Mouse (Mus musculus) cerebellum, postnatal 25 days (tissue): ENCODE data around the gene Fga.

ENCODE experiments used
- DNase-seq, 2 experiments: peaks; one replicate each; pipeline ENCODE4 v3.0.0; 2021; ENCODE audit warnings: mixed read lengths in 2 of 2

Fga gene

DNA sequence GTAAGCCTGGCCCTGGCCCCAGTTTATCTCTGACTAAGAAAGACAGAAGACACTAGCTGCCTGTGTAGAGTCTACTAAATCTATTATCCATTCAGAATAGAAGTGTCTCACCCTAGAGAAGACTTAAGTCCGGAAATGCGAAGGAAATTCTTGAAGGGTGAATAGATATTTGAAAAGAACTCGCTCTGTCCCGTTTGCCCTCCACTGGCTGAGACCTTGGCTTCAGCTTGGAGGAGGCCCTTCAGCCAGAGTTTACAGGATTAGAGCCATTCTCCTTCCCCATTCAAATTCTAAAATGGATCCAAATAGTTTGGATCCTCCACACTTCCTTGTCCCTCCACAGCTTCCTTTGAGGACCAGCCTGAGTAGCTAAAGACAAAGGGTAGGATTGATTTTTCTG, 4.5 kb downstream of the Fga start:
- no peak for DNase-seq

DNA sequence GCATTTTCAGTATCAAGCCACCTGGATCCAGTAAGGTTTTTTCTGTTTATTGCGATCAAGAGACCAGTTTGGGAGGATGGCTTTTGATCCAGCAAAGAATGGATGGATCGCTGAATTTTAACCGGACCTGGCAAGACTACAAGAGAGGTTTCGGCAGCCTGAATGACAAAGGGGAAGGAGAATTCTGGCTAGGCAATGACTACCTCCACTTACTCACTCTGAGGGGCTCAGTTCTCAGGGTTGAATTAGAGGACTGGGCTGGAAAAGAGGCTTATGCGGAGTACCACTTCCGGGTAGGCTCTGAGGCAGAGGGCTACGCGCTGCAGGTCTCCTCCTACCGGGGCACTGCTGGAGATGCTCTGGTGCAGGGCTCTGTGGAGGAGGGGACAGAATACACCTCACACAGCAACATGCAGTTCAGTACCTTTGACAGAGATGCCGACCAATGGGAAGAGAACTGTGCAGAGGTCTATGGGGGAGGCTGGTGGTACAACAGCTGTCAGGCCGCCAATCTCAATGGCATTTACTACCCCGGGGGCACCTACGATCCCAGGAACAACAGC, 7.0 kb downstream of the Fga start:
- DNase-seq, result no peak

DNA sequence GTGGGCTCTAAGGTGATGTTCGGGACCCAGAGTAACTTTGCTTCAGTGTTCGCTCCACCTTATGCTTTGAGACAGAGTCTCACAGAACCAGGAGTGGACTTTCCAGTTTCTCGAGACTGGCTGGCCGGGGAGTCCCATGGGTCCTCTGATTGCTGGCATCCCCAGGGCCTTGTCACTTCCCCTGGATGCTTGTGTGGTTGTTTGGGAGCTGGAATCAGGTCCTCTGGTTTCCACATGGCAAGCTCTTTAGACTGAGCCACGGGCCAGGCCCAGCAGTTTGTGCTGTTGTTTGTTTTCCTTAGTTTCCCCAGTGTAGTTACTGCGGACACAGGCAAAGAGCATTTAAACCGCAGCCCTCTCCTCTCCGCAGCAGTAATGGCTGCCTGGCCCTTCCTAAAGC, 7.9 kb downstream of the Fga start:
- no peak for DNase-seq

DNA sequence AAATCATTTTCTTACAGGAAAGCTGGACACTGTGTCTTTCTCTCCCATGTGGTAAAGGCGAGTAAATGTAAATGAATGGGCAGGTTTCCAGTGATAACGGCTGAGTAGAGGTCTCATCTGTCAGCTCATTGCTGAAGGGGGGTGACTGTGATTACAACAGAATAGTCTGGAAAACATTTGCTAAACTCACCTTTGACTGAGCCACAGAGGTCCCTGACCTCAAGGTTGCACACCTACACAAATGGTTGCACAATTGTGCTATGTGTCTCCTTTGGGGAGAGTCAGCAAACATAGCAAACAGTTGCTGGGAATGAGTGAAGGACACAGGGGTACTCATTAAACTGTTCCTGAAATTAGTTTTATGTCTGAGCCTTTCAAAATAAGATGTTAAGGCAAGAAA, 13.0 kb downstream of the Fga start:
- DNase-seq, result no peak

DNA sequence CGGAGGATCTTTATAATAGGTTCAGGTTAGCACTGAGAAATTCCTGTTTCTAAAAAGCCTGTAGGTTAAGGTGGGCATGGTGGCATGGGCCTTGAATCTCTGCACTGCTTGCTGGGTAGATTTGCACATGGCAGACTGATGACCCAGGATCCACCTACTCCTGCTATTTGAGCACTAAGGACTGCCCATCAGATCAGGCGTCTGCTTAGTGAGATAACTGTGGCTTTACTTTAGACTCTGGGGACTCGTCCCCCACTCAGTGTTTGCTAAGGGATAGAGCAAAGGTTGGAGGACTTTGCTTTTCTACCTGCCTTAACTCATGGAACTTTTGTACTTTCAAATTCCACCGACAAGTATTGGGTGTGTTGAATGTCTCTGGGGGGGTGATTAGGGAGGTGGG, 13.8 kb downstream of the Fga start:
- DNase-seq, result no peak

DNA sequence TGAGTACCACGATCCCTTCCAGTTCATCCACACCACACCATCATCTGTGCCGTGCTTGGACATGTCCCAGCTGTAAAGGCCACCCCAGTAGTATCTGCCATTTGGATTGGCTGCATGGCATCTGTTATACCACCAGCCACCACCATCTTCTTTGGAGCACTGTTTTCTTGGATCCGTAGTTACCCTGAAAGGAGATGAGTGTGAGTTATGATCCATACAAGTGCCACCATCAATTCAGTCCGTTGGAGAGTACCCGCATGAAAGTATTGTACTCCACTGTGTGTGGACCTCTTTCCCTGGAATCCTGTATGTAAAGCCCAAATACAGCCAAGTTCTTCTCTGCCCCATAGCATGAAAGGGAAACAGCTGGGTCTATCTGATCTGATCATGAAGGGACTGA, 16.6 kb downstream of the Fga start:
- DNase-seq, result no peak

DNA sequence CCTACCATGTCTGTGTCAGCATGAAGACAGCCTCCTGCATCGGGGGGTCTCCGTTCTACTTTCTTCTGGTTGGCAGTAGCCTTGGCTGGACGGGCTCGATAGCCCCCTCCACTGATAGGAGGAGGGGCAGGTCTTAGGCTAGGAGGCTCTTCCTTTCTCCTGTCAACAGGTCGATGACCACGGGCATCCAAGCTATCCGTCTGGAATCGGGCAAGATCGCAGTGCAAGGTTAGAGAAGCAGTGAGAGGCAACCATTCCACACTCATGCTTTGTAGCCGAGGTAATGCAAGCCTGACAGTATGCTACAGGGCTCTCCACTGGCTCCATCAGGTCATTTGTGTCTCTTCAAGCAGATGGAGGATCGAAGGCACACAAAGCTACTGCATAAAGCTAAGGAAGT, 20.8 kb downstream of the Fga start:
- DNase-seq, result no peak

DNA sequence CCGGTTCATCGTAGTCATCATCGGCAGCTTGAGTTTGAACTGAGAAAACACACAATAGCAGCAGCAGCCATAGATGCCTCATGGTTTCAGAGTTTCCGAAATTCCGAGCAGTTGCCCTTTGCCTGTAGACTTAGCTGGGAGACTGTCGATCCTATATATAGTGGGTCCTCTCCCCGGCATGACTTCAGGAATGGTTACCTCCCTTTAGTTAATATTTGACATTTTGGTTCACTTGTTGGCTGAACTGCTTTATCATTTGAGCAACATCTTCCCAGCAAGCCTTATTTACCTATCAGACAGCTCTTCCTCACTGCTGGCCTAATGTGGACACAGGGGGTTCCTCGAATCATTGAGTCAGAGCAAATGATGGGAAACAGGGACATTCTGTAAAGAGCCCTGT, 23.8 kb downstream of the Fga start, which contains the start of gene Fgb:
TSS of gene Fgb (minus strand) at position 184 of the 400 bp plus-strand sequence.
- no peak for DNase-seq

DNA sequence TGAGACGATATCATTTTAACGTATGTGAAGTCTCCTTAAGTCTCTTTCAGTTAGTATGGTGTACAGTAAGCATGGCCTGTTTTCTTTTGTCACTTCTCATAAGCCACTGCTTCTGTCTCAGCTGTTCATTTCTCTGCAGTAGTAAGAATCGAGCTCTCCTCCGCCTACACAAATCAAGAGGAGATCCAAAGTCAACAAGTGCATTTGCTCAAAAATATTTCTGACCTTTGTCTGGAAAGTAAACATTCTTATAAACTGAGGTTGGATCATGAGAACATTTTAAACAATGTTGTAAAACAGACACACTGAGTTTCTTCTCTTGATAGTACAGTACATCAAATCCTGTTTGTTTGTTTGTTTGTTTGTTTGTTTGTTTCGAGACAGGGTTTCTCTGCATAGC, 24.8 kb downstream of the Fga start:
- no peak for DNase-seq

DNA sequence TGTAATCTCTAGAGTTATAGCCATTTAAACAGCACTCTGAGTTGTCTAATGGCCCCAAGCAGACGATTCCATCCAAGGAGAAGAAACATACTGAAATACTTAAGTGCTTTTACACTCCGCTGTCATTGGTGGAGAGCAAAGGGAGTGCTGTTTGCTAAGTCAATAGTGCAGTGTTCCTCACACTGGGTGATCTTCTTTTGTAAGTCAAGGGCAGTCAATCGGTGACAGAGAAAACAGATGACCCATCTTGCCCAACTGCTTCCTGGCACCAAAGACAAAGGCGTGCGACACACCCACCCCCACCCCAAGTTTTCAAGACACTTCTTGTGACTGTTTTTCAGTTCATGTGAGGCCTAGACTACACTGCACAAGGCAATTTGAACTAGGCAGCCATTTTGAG, 26.2 kb downstream of the Fga start:
- DNase-seq, result no peak

DNA sequence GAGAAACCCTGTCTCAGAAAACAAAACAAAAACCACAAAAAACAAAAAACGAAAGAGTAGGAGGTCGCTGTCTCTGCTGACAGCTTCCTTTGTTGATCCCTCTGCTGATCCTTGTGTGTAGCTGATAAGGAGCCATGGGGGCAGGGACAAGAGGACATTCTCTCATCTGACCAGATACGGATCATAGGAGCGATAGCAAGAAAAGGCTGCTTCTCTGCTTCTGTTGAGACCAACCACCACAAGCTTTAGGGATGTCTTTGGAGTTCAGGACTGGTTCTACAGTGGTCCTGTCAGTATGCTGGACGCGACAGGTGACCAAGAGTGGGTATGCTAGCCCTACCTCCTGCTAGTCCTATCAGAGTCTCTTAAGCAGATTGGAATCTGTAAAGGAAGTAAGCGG, 27.2 kb downstream of the Fga start:
- peak in 1 of 2 experiments; percentile 10 for DNase-seq

DNA sequence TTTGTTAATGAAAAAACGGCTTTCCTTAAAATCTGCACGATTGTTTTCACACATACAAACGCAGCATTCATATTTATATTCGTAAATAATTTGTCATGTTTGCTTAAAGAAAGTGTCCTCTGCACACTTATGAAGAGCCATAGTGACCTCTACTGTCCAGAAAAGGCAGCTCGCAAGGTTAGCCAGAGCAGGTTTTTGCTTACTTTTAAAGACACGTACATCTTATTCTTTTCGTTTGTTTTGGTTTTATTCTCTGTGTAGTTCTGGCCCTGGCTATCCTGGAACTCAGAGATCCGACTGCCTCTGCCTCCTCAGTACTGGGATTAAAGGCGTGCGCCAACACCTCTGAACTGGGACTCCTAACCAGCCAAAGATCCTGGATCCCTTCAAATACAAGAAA, 27.9 kb downstream of the Fga start:
- peak; percentile 30 to 56 for DNase-seq

DNA sequence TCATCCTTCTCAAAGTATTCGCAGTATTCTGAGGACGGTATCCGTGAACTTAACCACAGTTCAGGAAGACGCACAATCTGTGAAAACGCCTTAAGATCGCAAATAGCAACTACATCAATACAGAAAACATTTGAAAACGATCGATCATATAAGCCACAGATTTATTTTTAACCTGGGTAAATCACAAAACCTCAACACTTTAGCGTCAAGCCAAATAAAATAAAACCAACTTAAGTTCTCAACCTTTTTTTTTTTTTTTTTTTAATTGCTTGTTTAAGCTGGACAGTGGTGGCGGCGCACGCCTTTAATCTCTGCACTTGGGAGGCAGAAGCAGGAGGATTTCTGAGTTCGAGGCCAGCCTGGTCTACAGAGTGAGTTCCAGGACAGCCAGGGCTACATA, 28.9 kb downstream of the Fga start:
- DNase-seq, result no peak

DNA sequence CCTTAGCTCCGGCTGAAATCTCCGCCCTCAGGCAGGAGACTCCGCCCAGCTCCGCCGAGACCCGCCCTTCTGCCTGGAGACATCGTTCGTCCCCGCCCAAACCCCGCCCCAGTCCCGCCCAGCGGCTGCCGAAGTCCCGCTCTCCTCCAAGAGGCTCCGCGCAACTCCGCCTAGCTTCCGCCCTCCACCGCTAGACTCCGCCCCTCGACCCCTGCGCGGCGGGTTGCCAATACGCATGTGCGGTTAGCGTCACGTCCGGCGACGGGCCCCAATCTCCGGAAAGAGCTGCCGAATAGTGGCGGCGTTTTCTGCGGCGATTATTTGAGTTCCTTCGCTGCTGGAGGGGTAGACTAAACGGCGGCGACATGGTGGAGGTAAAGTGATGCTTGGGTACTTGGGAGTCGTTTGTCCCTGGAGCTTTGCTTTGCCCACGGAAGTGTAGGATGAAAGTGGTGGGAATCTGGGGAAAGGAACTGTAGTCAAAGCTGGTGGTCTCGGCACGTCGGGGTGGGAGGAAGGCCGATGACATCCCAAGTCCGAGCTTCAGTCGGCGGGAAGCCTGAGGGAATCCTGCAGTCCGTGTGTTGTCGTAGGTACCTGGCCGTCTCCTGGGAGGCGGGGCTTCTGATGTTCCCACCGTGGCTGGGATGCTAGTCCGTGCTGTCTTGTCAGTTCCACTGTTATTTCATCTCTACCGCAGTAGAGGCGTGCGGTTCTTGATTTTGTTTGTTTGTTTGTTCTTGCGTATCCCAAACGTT, 29.6 kb downstream of the Fga start, which contains the start of gene Plrg1:
TSS of gene Plrg1 (plus strand) at position 242 of the 758 bp plus-strand sequence.
- DNase-seq, result peak; percentile 99 to 100

DNA sequence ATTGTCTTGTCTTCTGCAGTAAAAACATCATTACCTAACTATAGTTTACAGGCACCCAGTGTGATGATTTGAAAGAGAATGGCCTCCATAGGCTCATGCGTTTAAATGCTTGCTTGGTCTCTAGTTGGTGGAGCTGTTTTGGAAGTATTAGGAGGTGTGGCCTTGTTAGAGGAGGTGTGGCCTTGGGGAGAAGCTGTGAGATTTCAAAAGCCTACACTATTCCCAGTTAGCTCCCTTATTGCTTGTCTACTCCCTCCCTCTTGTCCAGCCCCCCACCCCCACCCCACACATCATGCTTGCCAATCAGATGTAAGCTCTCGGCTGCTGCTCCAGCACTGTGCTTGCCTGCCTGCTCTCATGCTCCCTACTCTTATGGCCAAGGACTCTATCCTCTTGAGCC, 31.2 kb downstream of the Fga start:
- DNase-seq, result no peak

DNA sequence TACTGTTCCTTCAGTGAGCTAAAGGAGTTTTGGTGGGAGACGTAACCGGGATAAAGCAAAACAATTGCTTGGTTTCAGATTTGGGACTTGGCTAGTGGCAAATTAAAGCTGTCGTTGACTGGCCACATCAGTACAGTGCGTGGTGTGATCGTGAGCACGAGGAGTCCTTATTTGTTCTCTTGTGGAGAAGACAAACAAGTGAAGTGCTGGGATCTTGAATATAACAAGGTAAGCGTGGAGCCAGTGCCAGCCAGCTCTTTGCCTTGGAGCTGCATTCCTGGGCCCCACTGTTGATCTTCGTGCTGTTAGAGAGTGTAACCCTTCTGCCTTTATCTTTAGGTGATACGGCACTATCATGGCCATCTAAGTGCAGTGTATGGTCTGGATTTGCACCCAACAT, 42.0 kb downstream of the Fga start:
- no peak for DNase-seq

DNA sequence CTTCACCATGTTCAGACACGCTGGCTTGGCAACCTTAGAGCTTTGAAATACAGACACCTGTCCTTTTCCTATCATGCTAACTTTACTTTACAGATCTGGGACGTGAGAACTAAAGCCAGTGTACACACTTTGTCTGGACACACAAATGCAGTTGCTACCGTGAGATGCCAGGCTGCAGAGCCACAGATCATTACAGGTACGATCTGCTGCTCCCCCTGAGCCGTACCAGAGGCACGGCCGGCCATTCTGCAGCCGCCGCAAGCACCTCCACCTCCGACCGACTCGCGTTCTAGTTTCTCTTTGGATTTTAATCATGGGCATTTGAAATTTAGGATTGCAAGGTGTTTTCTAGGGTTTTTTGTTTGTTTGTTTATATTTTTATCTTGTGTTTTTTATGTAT, 43.0 kb downstream of the Fga start:
- no peak for DNase-seq

DNA sequence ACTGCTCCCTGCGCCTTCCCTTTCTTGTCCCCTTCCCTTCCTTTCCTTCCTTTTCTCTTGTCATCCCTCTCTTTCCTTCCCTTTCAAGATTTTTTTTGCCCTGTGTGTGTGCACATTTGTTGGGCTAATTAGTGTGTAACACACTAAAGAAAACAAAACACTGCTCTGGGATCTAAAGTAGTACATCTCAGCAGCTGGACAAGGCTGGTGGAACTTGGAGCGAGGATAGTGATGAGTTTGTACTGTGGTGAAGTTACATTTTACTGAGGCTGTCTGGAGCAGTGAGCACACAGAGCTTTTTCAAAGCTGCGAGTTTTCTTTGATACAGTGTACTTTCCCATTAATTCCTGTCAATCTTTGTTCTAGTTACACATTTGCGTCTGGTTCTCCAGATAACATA, 44.4 kb downstream of the Fga start:
- DNase-seq, result no peak

DNA sequence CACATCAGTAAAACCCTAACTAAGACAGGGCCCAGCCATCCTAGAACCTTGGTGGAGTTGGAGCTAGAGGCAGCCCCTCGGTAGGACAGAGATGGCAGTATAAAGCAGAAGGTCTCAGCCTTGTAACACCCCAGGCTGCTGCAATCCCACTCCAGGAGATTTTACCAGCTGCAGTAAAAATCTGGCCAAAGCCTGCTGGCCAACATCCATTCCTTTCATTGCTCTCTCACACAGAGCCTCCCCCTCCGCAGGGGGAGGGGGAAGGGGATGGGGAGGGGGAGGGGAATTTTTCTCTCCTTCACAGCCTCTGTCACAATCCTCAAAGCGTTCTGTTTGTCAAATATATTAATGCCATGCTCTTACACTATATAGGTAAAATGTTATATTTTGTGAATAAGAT, 50.7 kb downstream of the Fga start:
- DNase-seq, result no peak

DNA sequence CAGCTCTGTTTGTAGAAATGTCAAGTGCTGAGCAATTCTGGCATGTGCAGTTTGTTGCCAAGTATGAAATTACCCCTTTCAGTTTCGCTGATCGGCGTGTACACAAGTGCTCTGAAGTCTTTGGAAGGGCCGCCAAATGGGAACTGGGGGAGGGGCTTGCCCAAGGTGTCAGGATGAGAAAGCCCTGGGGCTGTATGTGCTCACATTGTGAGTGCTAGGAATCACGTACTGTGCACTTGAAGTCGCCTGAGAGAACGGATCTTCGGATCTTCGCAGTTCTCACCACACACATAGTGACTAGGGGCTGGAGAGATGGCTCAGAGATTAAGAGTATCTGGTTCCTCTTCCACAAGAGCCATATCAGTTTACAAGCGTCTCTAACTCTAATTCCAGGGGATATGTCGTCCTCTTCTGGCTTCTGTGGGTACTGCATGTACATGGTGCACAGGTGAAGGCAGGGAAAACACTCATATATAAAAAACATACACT, 54.7 kb downstream of the Fga start:
- peak; percentile 42 to 75 for DNase-seq
